Mouse (Mus musculus): ENCODE measurements around the gene Kansl1. TPM values are rescaled to one million over a fixed set of nuclear protein-coding genes. Genes with fewer than 3 reads are reported as not detected.
A peak's percentile ranks its signal among the peaks of the same experiment; 100 is the strongest.

The Kansl1 gene
- total and polyA plus RNA-seq, 3 experiments = 17.3 to 48.4 (median 24.7) TPM

GRCm38 (mm10) chr11:104292443-104293220 is 176.0 kb downstream of the Kansl1 start:
- TF ChIP-seq POLR2AphosphoS2 (IDR thresholded peaks at IDR 0.05; ENCODE audit: low read depth, low read length) = no peak
- no peak for TF ChIP-seq GABPA (IDR thresholded peaks at IDR 0.05; ENCODE audit: insufficient replicate concordance, low read depth, low read length)
- TF ChIP-seq HCFC1 (IDR thresholded peaks at IDR 0.05; ENCODE audit: low read depth, low read length) = no peak
- no peak for TF ChIP-seq EP300 (IDR thresholded peaks at IDR 0.05; ENCODE audit: low read length)
- TF ChIP-seq BHLHE40 (IDR thresholded peaks at IDR 0.05; ENCODE audit: low read depth, low read length) = no peak
- in situ Hi-C loops (cut with MboI; ENCODE audit: low pct_ligation_motif_present, low pct_unique_long_range_greater_than_20kb, low sequenced_read_pairs) (no loop called here), dilution Hi-C loops (cut with MboI; ENCODE audit: extremely low pct_ligation_motif_present, extremely low pct_unique_long_range_greater_than_20kb, low sequenced_read_pairs) (no loop called here)
- DNase-seq (ENCODE audit: extremely low read depth) = no peak
- Histone ChIP-seq H3K9ac (ENCODE audit: insufficient read depth, low read depth) (no peak overlapping the region), H3K27me3 (replicated peaks) (no peaks in the 10 kb centered on the region), H3K9me3 (replicated peaks; ENCODE audit: low read length) (no peaks in the 10 kb centered on the region), H3K36me3 (replicated peaks in 1 of 2; ENCODE audit: control insufficient read depth in 1 of 2, insufficient read depth in 1 of 2, low read length in 1 of 2) (no peaks in the 10 kb centered on the region), H3K4me2 (ENCODE audit: insufficient read depth, low read depth, poor library complexity, severe bottlenecking) (no peak overlapping the region), H3K27ac (ENCODE audit: insufficient read depth, low read depth) (no peak overlapping the region), H3K79me2 (replicated peaks; ENCODE audit: control insufficient read depth, extremely low read depth, insufficient read depth, poor library complexity, severe bottlenecking) (no peaks in the 10 kb centered on the region), H3K4me1 (ENCODE audit: control insufficient read depth in 1 of 2, insufficient read depth in 2 of 2) (peaks cover 7 to 31% of the 10 kb centered on the region in 2 experiments), H3K4me3 (replicated peaks in 1 of 3; ENCODE audit: low read depth in 2 of 3, low read length in 2 of 3, poor library complexity in 1 of 3) (no peak overlapping the region)

DNA sequence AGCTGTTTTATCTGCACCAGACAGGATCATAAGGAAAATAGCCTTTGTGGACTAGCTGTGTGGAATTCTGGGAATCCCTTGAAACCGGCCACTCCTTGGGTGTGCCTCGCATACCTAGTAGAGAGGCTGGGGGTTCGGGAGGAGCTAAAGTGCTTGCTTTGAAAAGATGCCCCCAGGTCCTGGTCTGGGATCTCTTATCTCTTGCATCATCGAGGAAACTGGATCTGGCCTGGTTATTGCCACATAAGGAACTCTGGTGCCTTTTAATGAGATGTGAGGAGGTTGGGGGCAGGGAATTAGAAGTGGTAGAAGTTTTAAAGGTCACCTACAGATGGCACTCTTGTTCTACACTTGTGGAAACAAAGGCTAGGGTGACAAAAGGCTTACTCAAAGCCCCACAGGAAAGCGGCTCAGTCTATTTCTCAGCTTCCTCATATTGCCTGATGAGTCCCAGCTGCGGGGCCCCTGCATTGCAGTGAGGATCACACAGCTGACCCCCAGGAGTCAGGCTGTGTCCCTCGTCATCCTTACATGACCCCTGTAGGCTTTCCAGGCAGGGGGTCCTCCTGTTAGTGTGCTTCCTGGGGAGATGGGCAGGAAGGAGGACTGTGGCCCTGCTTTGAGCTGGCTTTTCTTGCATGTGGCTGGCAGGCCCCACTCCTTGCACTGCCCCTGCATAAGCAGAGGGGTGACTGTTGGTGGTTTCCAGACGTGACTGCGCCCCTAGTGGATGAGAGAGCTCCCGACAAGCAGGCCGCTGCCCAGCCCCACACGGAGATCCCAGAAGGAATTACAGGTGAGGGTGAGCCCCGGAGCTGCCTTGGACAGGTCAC is 179.2 kb downstream of the Kansl1 start:
- Histone ChIP-seq H3K4me3 (replicated peaks in 1 of 3; ENCODE audit: low read depth in 2 of 3, low read length in 2 of 3, poor library complexity in 1 of 3) (peak overlapping the region in 1 of 3 experiments; percentile 32), H3K36me3 (replicated peaks in 1 of 2; ENCODE audit: control insufficient read depth in 1 of 2, insufficient read depth in 1 of 2, low read length in 1 of 2) (no peaks in the 10 kb centered on the region), H3K4me1 (ENCODE audit: control insufficient read depth in 1 of 2, insufficient read depth in 2 of 2) (peaks cover 7 to 24% of the 10 kb centered on the region in 2 experiments), H3K4me2 (ENCODE audit: insufficient read depth, low read depth, poor library complexity, severe bottlenecking) (peak overlapping the region; percentile 33; the same call in 1 of the 2 replicates), H3K9ac (ENCODE audit: insufficient read depth, low read depth) (no peak overlapping the region; the same call in 1 of the 2 replicates), H3K9me3 (replicated peaks; ENCODE audit: low read length) (peaks cover 5% of the 10 kb centered on the region), H3K27ac (ENCODE audit: insufficient read depth, low read depth) (peak overlapping the region; percentile 15), H3K27me3 (replicated peaks) (no peaks in the 10 kb centered on the region), H3K79me2 (replicated peaks; ENCODE audit: control insufficient read depth, extremely low read depth, insufficient read depth, poor library complexity, severe bottlenecking) (no peaks in the 10 kb centered on the region)
- in situ Hi-C loops (cut with MboI; ENCODE audit: low pct_ligation_motif_present, low pct_unique_long_range_greater_than_20kb, low sequenced_read_pairs) = no loop called here
- dilution Hi-C loops (cut with MboI; ENCODE audit: extremely low pct_ligation_motif_present, extremely low pct_unique_long_range_greater_than_20kb, low sequenced_read_pairs) = no loop called here
- DNase-seq (ENCODE audit: extremely low read depth) = peak; percentile 95
- no peak for TF ChIP-seq TBP (conservative IDR thresholded peaks at IDR 0.05; ENCODE audit: low read depth, low read length)
- TF ChIP-seq ZKSCAN1 (IDR thresholded peaks at IDR 0.05; ENCODE audit: borderline replicate concordance, low read depth, low read length) = no peak
- no peak for TF ChIP-seq POLR2AphosphoS2 (IDR thresholded peaks at IDR 0.05; ENCODE audit: low read depth, low read length)
- 0 out of 2 replicates have a peak, but pooled peaks have one; percentile 21 for TF ChIP-seq JUND (conservative IDR thresholded peaks at IDR 0.05; ENCODE audit: low read depth, low read length)
- peak; percentile 30; the same call in 1 of the 2 replicates for TF ChIP-seq NELFE (IDR thresholded peaks at IDR 0.05; ENCODE audit: low read depth, low read length)
- no peak for TF ChIP-seq MXI1 (IDR thresholded peaks at IDR 0.05; ENCODE audit: low read depth, low read length)
- TF ChIP-seq ZMIZ1 (IDR thresholded peaks at IDR 0.05; ENCODE audit: low read depth, low read length) = no peak
- TF ChIP-seq KAT2A (IDR thresholded peaks at IDR 0.05; ENCODE audit: insufficient replicate concordance, low read length) = no peak
- TF ChIP-seq IRF4 (IDR thresholded peaks at IDR 0.05; ENCODE audit: low read depth, low read length) = peak; percentile 27
- 0 out of 2 replicates have a peak, but pooled peaks have one; percentile 38 for TF ChIP-seq MYC (IDR thresholded peaks at IDR 0.05; ENCODE audit: low read depth, low read length)
- TF ChIP-seq ZC3H11A (IDR thresholded peaks at IDR 0.05; ENCODE audit: low read depth, low read length) = no peak
- no peak for TF ChIP-seq JUN (IDR thresholded peaks at IDR 0.05; ENCODE audit: insufficient read depth, low read depth, low read length)
- TF ChIP-seq ELF1 (IDR thresholded peaks at IDR 0.05; ENCODE audit: low read depth, low read length) = peak; percentile 51; the same call in 1 of the 2 replicates
- no peak for TF ChIP-seq PAX5 (IDR thresholded peaks at IDR 0.05; ENCODE audit: low read length)
- TF ChIP-seq ETS1 (conservative IDR thresholded peaks at IDR 0.05; ENCODE audit: low read depth, low read length) = no peak
- TF ChIP-seq BHLHE40 (IDR thresholded peaks at IDR 0.05; ENCODE audit: low read depth, low read length) = peak; percentile 15; the same call in 1 of the 2 replicates
- TF ChIP-seq USF1 (IDR thresholded peaks at IDR 0.05; ENCODE audit: low read depth, low read length) = no peak
- peak; percentile 91 for TF ChIP-seq CHD2 (IDR thresholded peaks at IDR 0.05; ENCODE audit: low read length)
- no peak for TF ChIP-seq USF2 (conservative IDR thresholded peaks at IDR 0.05; ENCODE audit: low read depth, low read length)
- TF ChIP-seq CTCF (conservative IDR thresholded peaks at IDR 0.05 in 1 of 2, IDR thresholded peaks at IDR 0.05 in 1 of 2; ENCODE audit: low read depth in 2 of 2, low read length in 2 of 2) = peak; percentile 22 to 89; a peak in 3 of 4 replicates
- TF ChIP-seq POLR2A (IDR thresholded peaks at IDR 0.05; ENCODE audit: low read depth, low read length) = no peak
- TF ChIP-seq MAZ (IDR thresholded peaks at IDR 0.05; ENCODE audit: low read depth, low read length) = no peak
- TF ChIP-seq UBTF (IDR thresholded peaks at IDR 0.05; ENCODE audit: low read depth, low read length) = no peak
- TF ChIP-seq GABPA (IDR thresholded peaks at IDR 0.05; ENCODE audit: insufficient replicate concordance, low read depth, low read length) = no peak
- 0 out of 2 replicates have a peak, but pooled peaks have one; percentile 39 for TF ChIP-seq MAX (IDR thresholded peaks at IDR 0.05; ENCODE audit: low read length)
- no peak for TF ChIP-seq NRF1 (IDR thresholded peaks at IDR 0.05; ENCODE audit: low read depth, low read length)
- no peak for TF ChIP-seq MEF2A (IDR thresholded peaks at IDR 0.05; ENCODE audit: borderline replicate concordance, low read depth, low read length)

All from CH12.LX (cell line).